Mouse (Mus musculus) CH12.LX (cell line): ENCODE data around the gene Rabep1.

Source experiments
- CTCF ChIP-seq, 2 experiments: IDR thresholded peaks in 1 of 2; conservative IDR thresholded peaks in 1 of 2; 2 replicates each; pipeline ENCODE4 v1.5.1; 2011 to 2012; ENCODE audit warnings: low read depth in 2 of 2, low read length in 2 of 2, improper control_type of control experiment in 1 of 2, inconsistent platforms in 1 of 2, mild to moderate bottlenecking in 1 of 2, moderate library complexity in 1 of 2
- EP300 ChIP-seq: IDR thresholded peaks from 2 replicates; pipeline ENCODE4 v1.6.1; 2011; ENCODE audit warnings: low read length, improper control_type of control experiment
- ETS1 ChIP-seq: conservative IDR thresholded peaks from 2 replicates; pipeline ENCODE4 v1.6.1; 2012; ENCODE audit warnings: low read depth, mild to moderate bottlenecking, inconsistent platforms, low read length, improper control_type of control experiment, moderate library complexity
- HCFC1 ChIP-seq: IDR thresholded peaks from 2 replicates; pipeline ENCODE4 v1.6.1; 2012; ENCODE audit warnings: low read depth, mild to moderate bottlenecking, inconsistent platforms, low read length, improper control_type of control experiment
- MAX ChIP-seq: IDR thresholded peaks from 2 replicates; pipeline ENCODE4 v1.6.1; 2011; ENCODE audit warnings: low read length, improper control_type of control experiment
- MAZ ChIP-seq: IDR thresholded peaks from 2 replicates; pipeline ENCODE4 v1.6.1; 2012; ENCODE audit warnings: low read depth, mild to moderate bottlenecking, inconsistent platforms, low read length, improper control_type of control experiment, moderate library complexity
- MYC ChIP-seq: IDR thresholded peaks from 2 replicates; pipeline ENCODE4 v1.6.1; 2011; ENCODE audit warnings: low read depth, mild to moderate bottlenecking, improper control_type of control experiment, low read length
- POLR2A ChIP-seq: IDR thresholded peaks from 2 replicates; pipeline ENCODE4 v1.6.1; 2011; ENCODE audit warnings: low read depth, mild to moderate bottlenecking, improper control_type of control experiment, low read length
- POLR2AphosphoS2 ChIP-seq: IDR thresholded peaks from 2 replicates; pipeline ENCODE4 v1.6.1; 2011; ENCODE audit warnings: low read depth, low read length, improper control_type of control experiment
- USF2 ChIP-seq: conservative IDR thresholded peaks from 2 replicates; pipeline ENCODE4 v1.6.1; 2011; ENCODE audit warnings: low read depth, low read length, improper control_type of control experiment
- ZNF384 ChIP-seq: IDR thresholded peaks from 2 replicates; pipeline ENCODE4 v1.6.1; 2012; ENCODE audit warnings: low read depth, low read length, improper control_type of control experiment, inconsistent platforms

DNA sequence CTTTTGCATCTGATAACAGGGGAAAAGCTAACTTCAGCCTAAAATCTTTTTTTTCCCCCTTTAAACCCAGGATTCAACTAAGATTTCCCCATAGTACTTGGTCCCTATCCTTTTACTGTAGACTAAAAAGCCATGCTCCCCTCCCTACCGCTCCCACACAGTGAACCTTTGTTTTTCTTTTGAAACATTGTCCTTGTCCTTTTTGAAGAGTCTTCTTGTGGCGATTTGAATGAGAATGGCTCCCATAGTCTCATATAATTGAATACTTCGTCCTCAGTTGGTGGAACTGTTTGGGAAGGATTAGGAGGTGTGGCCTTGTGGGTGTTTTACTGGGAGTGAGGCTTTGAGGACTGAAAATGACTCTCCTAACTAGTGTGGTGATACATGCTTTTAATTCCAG lies 10.7 kb upstream of the Rabep1 start:
- TF ChIP-seq MAZ: no peak
- TF ChIP-seq USF2: no peak
- TF ChIP-seq CTCF (conservative IDR thresholded peaks at IDR 0.05 in 1 of 2, IDR thresholded peaks at IDR 0.05 in 1 of 2; ENCODE audit: low read depth in 2 of 2, low read length in 2 of 2): no peak
- no peak for TF ChIP-seq HCFC1
- no peak for TF ChIP-seq ETS1
- no peak for TF ChIP-seq MYC
- no peak for TF ChIP-seq EP300
- no peak for TF ChIP-seq MAX
- TF ChIP-seq ZNF384: no peak
- no peak for TF ChIP-seq POLR2AphosphoS2
- TF ChIP-seq POLR2A: no peak
